In the genomic region with DNA sequence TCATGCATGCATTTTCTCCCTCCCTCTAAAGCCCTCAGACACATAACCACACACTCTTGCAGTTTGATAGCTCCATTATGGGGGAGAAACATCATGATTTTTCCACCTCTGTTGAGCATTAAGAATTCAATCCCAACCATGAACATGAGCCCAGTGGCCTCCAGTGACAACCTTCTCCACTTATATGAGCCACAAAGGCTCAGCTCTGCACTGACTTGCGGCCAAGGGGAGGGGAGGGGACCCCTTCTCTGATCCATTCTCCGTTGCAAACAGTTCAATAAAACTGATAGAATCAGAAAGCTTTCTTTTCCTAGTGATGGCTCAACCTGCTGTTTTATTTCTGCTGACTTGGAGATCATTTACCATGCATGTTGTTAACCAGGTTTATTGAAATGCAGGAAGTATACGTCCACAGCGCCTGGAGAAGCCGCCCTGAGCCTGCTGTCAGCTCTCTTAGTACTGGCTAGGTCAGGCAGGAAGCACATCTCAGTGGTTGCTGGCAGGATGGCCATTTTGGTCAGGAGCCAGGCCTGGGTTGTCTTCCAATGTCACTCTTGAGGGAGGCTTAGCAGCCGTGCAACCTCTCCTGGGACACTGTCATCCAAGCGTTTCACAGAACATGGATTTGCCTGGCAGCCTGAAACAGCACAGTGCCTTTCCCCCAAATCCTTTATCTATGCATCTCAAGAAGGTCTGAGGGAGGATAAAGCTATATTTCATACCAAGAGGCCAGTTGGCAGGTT, we compare ENCODE assay signal across 7 mouse cellular contexts.
DNase-seq lines count a peak whose midpoint lies in the region; ATAC-seq and TF ChIP-seq lines count a peak whose summit lies in the region.

No protein-coding gene starts in this region.

- peak; percentile 17 for DNase-seq in ovary, postnatal 10 days (ENCODE audit: low spot score)
- no peak for DNase-seq in ovary, adult 18-20 months (ENCODE audit: low spot score)
- peak; percentile 82 to 85 for DNase-seq in cerebellum, postnatal 36 days
- DNase-seq in hindbrain, postnatal 0 days (ENCODE audit: low spot score) = peak; percentile 91
- DNase-seq in skeletal muscle tissue, adult 2 months (ENCODE audit: low read depth, low spot score) = peak; percentile 60
- DNase-seq in frontal cortex, postnatal 10 days (ENCODE audit: low spot score in 2 of 2) = no peak
- no peak for DNase-seq in yolk sac, embryonic 10.5 days (ENCODE audit: low spot score)

- no peak overlapping the region for H3K9ac ChIP-seq in hindbrain, postnatal 0 days (replicated peaks; ENCODE audit: low read length)

- no peaks in the 10 kb centered on the region; the same call in 1 of the 2 replicates for H3K4me1 ChIP-seq in hindbrain, postnatal 0 days (ENCODE audit: insufficient read depth, low read length)

- no peaks in the 10 kb centered on the region for H3K36me3 ChIP-seq in hindbrain, postnatal 0 days (ENCODE audit: insufficient read depth, low read length)

- H3K4me3 ChIP-seq in hindbrain, postnatal 0 days (ENCODE audit: low read length) = no peak overlapping the region

- 28% methylated on average over 7 of the region's 7 CpGs for WGBS in hindbrain, postnatal 0 days

- no peaks in the 10 kb centered on the region for H3K9me3 ChIP-seq in hindbrain, postnatal 0 days (ENCODE audit: low read length)

- peak; percentile 92 for ATAC-seq in hindbrain, postnatal 0 days

- TF ChIP-seq CTCF in hindbrain, postnatal 0 days (IDR thresholded peaks at IDR 0.05; ENCODE audit: low read depth) = no peak

- H3K27me3 ChIP-seq in hindbrain, postnatal 0 days (ENCODE audit: insufficient read depth, low read length) = no peaks in the 10 kb centered on the region

- H3K4me2 ChIP-seq in hindbrain, postnatal 0 days (ENCODE audit: low read depth, low read length) = no peak overlapping the region; the same call in 1 of the 2 replicates

- peak overlapping the region; percentile 58; the same call in 1 of the 2 replicates for H3K27ac ChIP-seq in hindbrain, postnatal 0 days

Comparison
In these comparisons a context has a peak if more than half of its experiments do, and no peak if none do; other contexts are left out.
1. DNase-seq: peak in ovary, postnatal 10 days (single experiment), cerebellum, postnatal 36 days (2 of 2), hindbrain, postnatal 0 days (single experiment) and skeletal muscle tissue, adult 2 months (single experiment); none in ovary, adult 18-20 months (single experiment), frontal cortex, postnatal 10 days (0 of 2) and yolk sac, embryonic 10.5 days (single experiment).